Mouse (Mus musculus) hindbrain, embryonic 14.5 days (tissue): ENCODE data around the gene Pnrc1. TPM values are rescaled to one million over a fixed set of nuclear protein-coding genes. Genes with fewer than 3 reads are reported as not detected.
A peak's percentile ranks its signal among the peaks of the same experiment; 100 is the strongest.

Experiments used
- ATAC-seq: fragments of 200-750 bp; cut with Nextera tagmentation; 2 replicates; pipeline ENCODE4 v1.8.0; 2017; ENCODE audit warnings: moderate number of reproducible peaks, mild to moderate bottlenecking, moderate TSS enrichment, moderate library complexity; ENCODE audit not compliant: low FRiP score
- DNase-seq: peaks from one replicate; pipeline ENCODE4 v3.0.0-alpha.2; 2015; ENCODE audit warnings: low spot score
- H3K27ac ChIP-seq: fragments of 300-500 bp; sonication (generic); 2 replicates; pipeline ENCODE4 v1.5.1; 2014; ENCODE audit warnings: mild to moderate bottlenecking, moderate library complexity
- H3K27me3 ChIP-seq: fragments of 300-500 bp; sonication (generic); 2 replicates; pipeline ENCODE4 v1.6.1; 2014; ENCODE audit warnings: mild to moderate bottlenecking, low read length, mixed read lengths; ENCODE audit not compliant: control insufficient read depth, insufficient read depth
- H3K36me3 ChIP-seq: fragments of 300-500 bp; sonication (generic); replicated peaks from 2 replicates; pipeline ENCODE4 v1.6.1; 2014; ENCODE audit not compliant: control insufficient read depth, insufficient read depth
- H3K4me1 ChIP-seq: fragments of 300-500 bp; sonication (generic); replicated peaks from 2 replicates; pipeline ENCODE4 v1.6.1; 2014; ENCODE audit warnings: antibody characterized with exemption, low read length, mixed read lengths; ENCODE audit not compliant: control insufficient read depth, insufficient read depth
- H3K4me2 ChIP-seq: fragments of 300-500 bp; sonication (generic); replicated peaks from 2 replicates; pipeline ENCODE4 v1.6.1; 2014; ENCODE audit warnings: mild to moderate bottlenecking, moderate library complexity
- H3K4me3 ChIP-seq: fragments of 300-500 bp; sonication (generic); replicated peaks from 2 replicates; pipeline ENCODE4 v1.5.1; 2014; ENCODE audit warnings: mild to moderate bottlenecking, low read length
- H3K9ac ChIP-seq: fragments of 300-500 bp; sonication (generic); 2 replicates; pipeline ENCODE4 v1.6.1; 2014
- H3K9me3 ChIP-seq: fragments of 300-500 bp; sonication (generic); 2 replicates; pipeline ENCODE4 v1.6.1; 2016; ENCODE audit warnings: low read length; ENCODE audit not compliant: control insufficient read depth
- WGBS: fragments of 180-500 bp; shearing (Covaris S2); extraction: QIAGEN DNeasy Blood & Tissue Kit; methylation state at CpG from one replicate; pipeline ENCODE4 v1.1.7; 2014; 5-methylcytosine and 5-hydroxymethylcytosine counted together
- polyA plus RNA-seq: library from polyadenylated mRNA; unstranded; fragments of >200 nt; fragmentation: Nextera tagmentation; extraction: Ambion mirVana; gene quantifications from 2 replicates; pipeline ENCODE4 v1.2.1, GENCODE M21; 2014

Pnrc1 gene
- polyA plus RNA-seq, 1 experiment from 2014 or later: 61.4 TPM

GRCm38 (mm10) chr4:33229639-33230038 lies 60.3 kb downstream of the Pnrc1 start:
- no peak overlapping the region for H3K4me2 ChIP-seq
- WGBS: 80% methylated on average over 4 of the region's 4 CpGs
- peaks cover 41% of the 10 kb centered on the region for H3K36me3 ChIP-seq
- no peak for DNase-seq
- no peaks in the 10 kb centered on the region for H3K9me3 ChIP-seq
- H3K27ac ChIP-seq: no peak overlapping the region
- no peak overlapping the region for H3K9ac ChIP-seq
- no peak for ATAC-seq
- H3K27me3 ChIP-seq: no peaks in the 10 kb centered on the region
- no peak overlapping the region for H3K4me3 ChIP-seq
- H3K4me1 ChIP-seq: no peaks in the 10 kb centered on the region

- DNase-seq (no peak), ATAC-seq (no peak)
- Histone ChIP-seq H3K4me3 (no peak overlapping the region), H3K9me3 (no peaks in the 10 kb centered on the region), H3K36me3 (peaks cover 34% of the 10 kb centered on the region), H3K27ac (no peak overlapping the region), H3K4me2 (no peak overlapping the region), H3K9ac (no peak overlapping the region), H3K4me1 (no peaks in the 10 kb centered on the region), H3K27me3 (no peaks in the 10 kb centered on the region)
- 87% methylated on average over 7 of the region's 7 CpGs for WGBS
Measured at GRCm38 (mm10) chr4:33227164-33227563, 62.8 kb downstream of the Pnrc1 start.

GRCm38 (mm10) chr4:33224003-33224675 lies 65.8 kb downstream of the Pnrc1 start:
- no peaks in the 10 kb centered on the region for H3K4me1 ChIP-seq
- ATAC-seq (no peak), DNase-seq (no peak)
- no peak overlapping the region for H3K4me2 ChIP-seq
- H3K27me3 ChIP-seq: no peaks in the 10 kb centered on the region
- H3K27ac ChIP-seq: no peak overlapping the region
- H3K9ac ChIP-seq: no peak overlapping the region
- no peaks in the 10 kb centered on the region for H3K9me3 ChIP-seq
- H3K4me3 ChIP-seq: no peak overlapping the region
- WGBS: 75% methylated on average over 7 of the region's 7 CpGs
- H3K36me3 ChIP-seq: peaks cover 17% of the 10 kb centered on the region

GRCm38 (mm10) chr4:33221847-33222246 lies 68.1 kb downstream of the Pnrc1 start:
- no peak overlapping the region for H3K9ac ChIP-seq
- H3K9me3 ChIP-seq: no peaks in the 10 kb centered on the region
- no peak overlapping the region for H3K4me3 ChIP-seq
- H3K36me3 ChIP-seq: peaks cover 12% of the 10 kb centered on the region
- ATAC-seq (no peak), DNase-seq (no peak)
- no peaks in the 10 kb centered on the region for H3K27me3 ChIP-seq
- no peak overlapping the region for H3K4me2 ChIP-seq
- H3K4me1 ChIP-seq: no peaks in the 10 kb centered on the region
- no peak overlapping the region for H3K27ac ChIP-seq
- WGBS: 74% methylated on average over 1 of the region's 1 CpGs

- Histone ChIP-seq H3K9ac (peak within 1 kb of the TSS; percentile 98), H3K36me3 (no peaks in the 10 kb centered on the region), H3K27ac (peak within 1 kb of the TSS; percentile 89), H3K4me1 (peaks cover 15% of the 10 kb centered on the region; the same call in 1 of the 2 replicates), H3K4me2 (peak within 1 kb of the TSS; percentile 93), H3K4me3 (peak within 1 kb of the TSS; percentile 94), H3K27me3 (no peaks in the 10 kb centered on the region), H3K9me3 (peaks cover 3% of the 10 kb centered on the region; the same call in 1 of the 2 replicates)
- DNase-seq: peak; percentile 67
- 3% methylated on average over 64 of the region's 65 CpGs for WGBS
- ATAC-seq: peak; percentile 91
Measured at GRCm38 (mm10) chr4:33208881-33209841, 80.8 kb downstream of the Pnrc1 start, which contains the start of gene Srsf12. Srsf12 (plus strand) TSS chr4:33208991.

GRCm38 (mm10) chr4:33207551-33207950 lies 82.4 kb downstream of the Pnrc1 start:
- no peak for DNase-seq
- Histone ChIP-seq H3K27me3 (no peaks in the 10 kb centered on the region), H3K36me3 (no peaks in the 10 kb centered on the region), H3K9me3 (no peaks in the 10 kb centered on the region), H3K27ac (no peak overlapping the region), H3K9ac (no peak overlapping the region), H3K4me1 (peaks cover 15% of the 10 kb centered on the region; the same call in 1 of the 2 replicates), H3K4me2 (no peak overlapping the region), H3K4me3 (no peak overlapping the region)
- 76% methylated on average over 2 of the region's 2 CpGs for WGBS
- no peak for ATAC-seq

GRCm38 (mm10) chr4:33204682-33205081 lies 85.3 kb downstream of the Pnrc1 start:
- WGBS: 5% methylated on average over 4 of the region's 4 CpGs
- no peaks in the 10 kb centered on the region for H3K27me3 ChIP-seq
- peaks cover 7% of the 10 kb centered on the region; the same call in 1 of the 2 replicates for H3K4me1 ChIP-seq
- no peak overlapping the region for H3K27ac ChIP-seq
- no peak overlapping the region for H3K4me2 ChIP-seq
- DNase-seq (peak; percentile 51), ATAC-seq (no peak)
- H3K36me3 ChIP-seq: no peaks in the 10 kb centered on the region
- no peaks in the 10 kb centered on the region for H3K9me3 ChIP-seq
- no peak overlapping the region for H3K9ac ChIP-seq
- H3K4me3 ChIP-seq: no peak overlapping the region

GRCm38 (mm10) chr4:33198117-33198516 lies 91.8 kb downstream of the Pnrc1 start:
- H3K9ac ChIP-seq: no peak overlapping the region
- H3K27ac ChIP-seq: no peak overlapping the region
- H3K27me3 ChIP-seq: no peaks in the 10 kb centered on the region
- no peak overlapping the region for H3K4me2 ChIP-seq
- DNase-seq (no peak), ATAC-seq (no peak)
- H3K36me3 ChIP-seq: no peaks in the 10 kb centered on the region
- 3% methylated on average over 2 of the region's 2 CpGs for WGBS
- H3K4me1 ChIP-seq: no peaks in the 10 kb centered on the region
- H3K4me3 ChIP-seq: no peak overlapping the region
- no peaks in the 10 kb centered on the region for H3K9me3 ChIP-seq
